Mouse (Mus musculus) layer of hippocampus, postnatal 25 days (tissue): ENCODE measurements around the gene Nr1d1. TPM values are rescaled to one million over a fixed set of nuclear protein-coding genes. Genes with fewer than 3 reads are reported as not detected.
A peak's percentile ranks its signal among the peaks of the same experiment; 100 is the strongest.

ENCODE experiments used
- DNase-seq, 2 experiments: peaks; one replicate each; pipeline ENCODE4 v3.0.0; 2022; ENCODE audit warnings: mixed read lengths in 2 of 2, low spot score in 1 of 2; ENCODE audit errors: extremely low spot score in 1 of 2
- total RNA-seq, 2 experiments: library from RNA; stranded (reverse); gene quantifications; 2 replicates each; pipeline ENCODE4 v1.2.3; 2021

Gene Nr1d1
- total RNA-seq = 10 to 100 TPM; 78.1 to 92.2 TPM

DNA sequence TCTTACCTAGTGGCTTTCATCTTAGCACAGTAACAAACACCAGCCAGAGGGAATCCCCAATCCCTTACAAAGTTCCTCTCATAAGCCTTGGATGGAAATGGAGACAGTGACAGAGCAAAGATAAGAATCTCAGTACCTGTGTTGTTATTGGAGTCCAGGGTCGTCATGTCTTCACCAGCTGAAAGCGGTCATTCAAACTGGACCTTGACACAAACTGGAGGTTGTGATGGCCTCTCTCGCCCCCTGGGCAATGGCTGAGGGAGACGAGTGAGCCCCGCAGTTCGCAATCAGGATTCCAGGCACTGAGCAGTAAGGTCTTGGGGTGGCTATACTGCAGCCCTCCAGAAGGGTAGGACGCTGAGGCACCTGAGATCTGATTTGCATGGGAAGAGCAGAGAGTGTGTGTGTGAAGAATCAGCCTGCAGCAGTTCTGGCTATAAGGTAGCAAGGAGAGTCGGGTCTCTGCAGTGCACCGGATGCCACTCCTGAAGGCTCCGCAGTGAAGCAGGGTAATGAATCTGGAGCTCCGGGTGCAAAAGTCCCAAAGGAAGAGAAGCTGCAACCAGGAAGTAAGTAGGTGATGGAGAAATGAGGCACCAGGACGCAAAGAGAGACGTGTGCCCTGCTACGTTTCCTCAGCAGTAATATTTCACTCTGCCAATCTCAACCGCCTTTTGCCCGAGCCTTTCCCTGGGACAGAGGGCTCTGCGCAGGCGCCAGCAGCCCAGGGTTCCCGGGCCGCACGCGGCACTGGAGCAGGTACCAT is at the start of gene Nr1d1:
Nr1d1 (minus strand) TSS at position 752 of the 766 bp plus-strand sequence.
- no peak for DNase-seq

DNA sequence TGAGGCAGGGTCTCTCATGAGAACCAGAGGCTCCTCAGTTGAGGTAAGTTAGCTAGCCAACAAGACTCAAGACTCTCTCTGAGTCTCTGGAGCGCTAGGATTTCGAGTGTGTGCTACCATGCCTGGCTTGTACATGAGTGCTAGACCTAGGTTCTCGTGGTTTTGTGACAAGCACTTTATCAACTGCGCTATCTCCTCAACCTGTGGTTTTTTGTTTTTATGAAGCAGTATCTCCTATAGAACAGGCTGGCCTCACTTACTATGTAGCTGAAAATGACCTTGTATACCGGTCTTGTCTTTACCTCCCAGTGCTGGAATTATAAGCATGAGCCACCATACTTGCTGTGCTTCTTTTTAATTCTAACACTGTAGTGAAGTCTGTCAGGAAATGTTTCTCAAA is 45.8 kb upstream of the Nr1d1 start:
- DNase-seq = no peak

DNA sequence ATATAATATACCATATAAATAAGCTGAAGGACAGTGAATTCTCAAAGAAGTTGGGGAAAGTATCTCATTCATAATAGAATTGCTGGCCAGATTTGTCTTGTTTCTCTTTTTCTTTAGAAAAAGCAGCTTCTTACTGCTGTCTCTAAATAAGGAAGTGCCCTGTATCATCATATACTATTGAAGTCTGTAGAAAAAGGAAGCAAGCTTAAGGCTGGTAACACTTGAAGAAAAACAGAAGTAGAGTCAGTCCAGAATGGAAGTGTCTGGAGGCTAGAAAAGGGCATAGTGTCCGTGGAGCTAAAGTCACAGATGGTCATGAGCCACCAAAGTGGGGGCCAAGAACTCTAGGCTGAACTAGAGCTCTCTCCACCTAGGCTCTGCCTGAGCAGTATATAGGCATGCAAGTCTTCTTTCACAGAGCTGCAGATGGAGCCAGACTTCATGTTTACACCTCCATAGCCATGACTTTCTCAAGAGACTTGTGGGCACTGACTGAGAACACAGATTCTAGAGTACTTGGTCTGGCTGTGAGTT is 41.6 kb upstream of the Nr1d1 start:
- no peak for DNase-seq

DNA sequence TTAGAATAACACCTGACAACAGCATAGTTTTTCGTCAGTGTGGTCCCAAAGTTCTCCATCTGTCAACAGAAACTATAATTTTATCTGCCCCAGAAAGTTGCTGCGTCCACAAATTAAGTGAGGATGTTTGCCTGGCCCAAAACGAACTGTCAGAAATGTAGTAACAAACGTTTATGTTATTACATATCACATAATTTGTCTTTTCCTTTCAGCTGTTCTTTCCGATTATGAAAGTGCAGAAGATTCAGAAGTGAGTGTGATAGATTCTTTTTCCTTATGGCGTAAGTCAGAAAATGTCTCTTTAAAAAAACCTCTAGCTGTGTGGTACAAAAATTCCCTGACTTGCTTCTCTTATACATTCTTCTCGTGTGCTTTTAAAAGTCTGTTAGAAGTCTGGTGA is 35.6 kb upstream of the Nr1d1 start:
- DNase-seq = no peak

DNA sequence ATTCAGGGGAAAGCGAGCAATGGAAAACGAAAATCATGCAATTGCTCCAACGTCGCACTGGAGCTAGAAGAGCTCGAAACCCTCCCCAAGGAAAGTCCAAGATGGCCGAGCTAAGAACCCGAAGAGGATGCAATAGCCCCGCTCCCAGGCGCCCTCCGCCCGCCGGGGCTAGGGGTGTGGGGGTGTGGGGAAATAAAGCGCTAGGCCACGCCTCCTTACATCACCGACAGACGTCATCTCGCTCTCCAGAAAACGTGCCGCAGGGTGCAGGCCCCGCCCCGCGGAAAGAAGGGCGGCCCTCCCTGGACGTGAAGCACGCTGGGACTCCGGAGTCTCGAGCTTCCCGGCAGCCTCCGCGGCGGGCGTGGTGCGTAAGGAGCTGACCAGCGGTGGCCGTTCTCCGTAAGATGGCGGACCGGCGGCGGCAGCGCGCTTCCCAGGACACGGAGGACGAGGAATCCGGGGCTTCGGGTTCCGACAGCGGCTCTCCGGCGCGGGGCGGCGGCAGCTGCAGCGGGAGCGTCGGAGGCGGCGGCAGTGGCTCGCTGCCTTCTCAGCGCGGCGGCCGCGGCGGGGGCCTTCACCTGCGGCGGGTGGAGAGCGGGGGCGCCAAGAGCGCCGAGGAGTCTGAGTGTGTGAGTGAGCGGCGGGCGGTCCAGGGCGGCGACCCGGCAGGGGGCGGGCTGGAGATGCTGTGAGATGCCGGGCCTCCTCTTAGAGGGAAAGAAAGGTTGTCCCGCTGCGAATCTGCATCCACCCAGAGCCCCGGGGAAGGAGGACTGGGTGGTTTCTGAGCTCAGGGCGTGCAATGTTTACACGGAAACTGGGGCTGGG is 34.5 kb upstream of the Nr1d1 start:
- peak; percentile 94 to 97 for DNase-seq

DNA sequence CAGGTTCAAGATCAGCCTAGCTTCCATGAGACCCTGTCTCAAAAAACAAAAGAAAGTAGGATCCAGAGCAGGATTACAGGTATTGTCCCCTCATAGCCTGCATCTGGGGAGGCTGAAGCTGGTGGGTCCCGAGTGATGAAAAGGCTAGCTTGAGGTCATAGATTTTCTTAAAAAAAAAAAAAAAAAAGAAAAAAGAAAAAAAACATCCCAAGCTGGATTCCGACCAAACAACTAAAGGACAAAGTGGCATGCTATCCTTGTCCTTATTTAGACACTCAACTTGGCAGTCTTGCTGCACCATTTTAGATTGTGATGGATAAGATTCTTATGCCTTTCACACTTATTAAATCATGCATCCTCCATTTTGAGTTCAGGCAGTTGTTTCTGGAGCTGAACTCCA is 33.3 kb upstream of the Nr1d1 start:
- DNase-seq = no peak

DNA sequence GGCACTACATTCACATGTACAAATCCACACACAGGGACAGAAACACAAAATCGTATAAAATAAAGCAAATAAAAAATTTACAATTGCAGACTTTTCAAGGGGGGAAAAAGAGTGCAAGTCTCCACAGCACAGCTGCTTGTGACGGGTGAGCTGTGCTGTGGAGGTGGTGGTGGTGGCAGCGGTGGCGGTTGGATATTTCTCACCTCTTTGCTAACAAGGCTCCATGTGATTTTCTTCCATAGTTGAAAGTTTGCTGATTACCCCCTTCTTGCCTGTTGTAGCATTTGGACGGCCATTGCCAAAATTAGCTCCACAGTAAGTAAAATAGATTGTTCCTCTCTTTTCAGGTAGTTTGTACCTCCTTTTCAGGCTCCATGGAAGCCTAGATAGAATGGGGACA is 29.5 kb upstream of the Nr1d1 start, which contains the start of gene Casc3:
Casc3 (plus strand) TSS at position 301 of the 400 bp plus-strand sequence.
- no peak for DNase-seq

DNA sequence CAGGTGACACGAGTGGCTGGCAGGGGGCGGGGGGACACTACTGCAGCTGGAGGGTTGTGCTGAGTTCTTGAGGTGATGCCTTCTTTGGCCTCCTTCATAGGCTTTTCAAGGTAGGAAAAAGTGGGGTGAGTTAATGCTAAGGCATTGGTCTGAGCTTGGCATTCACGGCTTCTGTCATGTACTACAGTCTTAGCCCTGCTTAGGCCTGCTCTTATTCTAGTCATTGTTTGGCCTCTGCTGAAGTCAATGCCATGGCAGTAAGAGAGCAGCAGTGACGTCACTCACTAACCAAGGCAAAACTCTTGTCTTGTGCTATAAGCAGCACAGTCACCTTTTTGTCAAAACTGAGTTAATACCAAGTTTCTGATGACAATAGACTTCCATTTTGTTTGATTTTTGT is 22.8 kb upstream of the Nr1d1 start:
- no peak for DNase-seq

DNA sequence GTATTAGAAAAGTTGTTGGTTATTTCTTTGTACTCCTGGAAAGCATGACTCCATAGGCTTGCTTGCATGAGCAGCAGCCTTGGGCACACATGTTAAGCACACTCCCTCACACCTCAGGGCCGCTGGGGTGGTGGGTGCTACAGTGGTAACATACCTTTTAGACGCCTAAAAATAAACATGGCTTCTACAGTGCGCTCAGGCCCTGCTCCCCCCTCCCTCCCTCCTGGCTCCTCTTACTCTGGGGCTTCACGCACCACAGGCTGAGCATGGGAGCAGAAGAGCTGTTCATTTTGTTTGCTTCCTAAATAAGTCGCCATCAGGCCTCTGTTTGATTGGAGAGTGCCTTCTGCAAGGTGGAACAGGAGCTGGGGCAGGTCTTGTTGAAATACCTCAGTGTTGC is 22.2 kb upstream of the Nr1d1 start:
- no peak for DNase-seq

DNA sequence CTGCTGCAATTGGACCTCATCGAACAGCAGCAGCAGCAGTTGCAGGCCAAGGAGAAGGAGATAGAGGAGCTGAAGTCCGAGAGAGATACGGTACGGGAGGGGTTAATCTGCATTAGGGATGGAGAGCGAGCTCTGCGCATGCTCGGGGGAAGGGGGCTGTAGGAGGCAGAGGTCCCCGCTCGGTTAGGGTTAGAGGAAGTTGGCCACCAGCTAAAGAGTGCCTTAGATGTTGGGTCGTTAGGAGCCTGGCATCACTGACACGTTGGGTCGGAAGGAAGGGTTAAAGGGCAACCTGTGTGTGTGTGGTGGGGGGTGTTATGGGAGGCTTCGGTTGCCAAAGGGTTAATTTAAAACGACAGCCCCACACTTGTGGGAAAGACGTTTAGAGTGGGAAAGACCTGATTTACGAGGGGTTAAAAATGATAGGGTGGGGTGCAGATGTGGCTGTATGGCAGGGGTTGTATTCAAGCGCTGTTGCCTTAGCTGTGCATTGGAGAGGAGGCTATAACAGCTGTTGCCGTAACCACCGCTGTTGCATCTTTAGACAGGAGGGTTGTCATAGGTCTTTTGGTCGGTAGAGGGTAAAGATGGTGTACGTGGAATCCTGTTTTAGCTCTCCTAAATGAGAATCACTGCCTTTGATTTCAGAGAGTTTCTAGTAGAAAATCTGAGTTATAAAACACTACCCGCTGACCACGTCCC is 21.5 kb upstream of the Nr1d1 start:
- peak; percentile 71 to 75 for DNase-seq

DNA sequence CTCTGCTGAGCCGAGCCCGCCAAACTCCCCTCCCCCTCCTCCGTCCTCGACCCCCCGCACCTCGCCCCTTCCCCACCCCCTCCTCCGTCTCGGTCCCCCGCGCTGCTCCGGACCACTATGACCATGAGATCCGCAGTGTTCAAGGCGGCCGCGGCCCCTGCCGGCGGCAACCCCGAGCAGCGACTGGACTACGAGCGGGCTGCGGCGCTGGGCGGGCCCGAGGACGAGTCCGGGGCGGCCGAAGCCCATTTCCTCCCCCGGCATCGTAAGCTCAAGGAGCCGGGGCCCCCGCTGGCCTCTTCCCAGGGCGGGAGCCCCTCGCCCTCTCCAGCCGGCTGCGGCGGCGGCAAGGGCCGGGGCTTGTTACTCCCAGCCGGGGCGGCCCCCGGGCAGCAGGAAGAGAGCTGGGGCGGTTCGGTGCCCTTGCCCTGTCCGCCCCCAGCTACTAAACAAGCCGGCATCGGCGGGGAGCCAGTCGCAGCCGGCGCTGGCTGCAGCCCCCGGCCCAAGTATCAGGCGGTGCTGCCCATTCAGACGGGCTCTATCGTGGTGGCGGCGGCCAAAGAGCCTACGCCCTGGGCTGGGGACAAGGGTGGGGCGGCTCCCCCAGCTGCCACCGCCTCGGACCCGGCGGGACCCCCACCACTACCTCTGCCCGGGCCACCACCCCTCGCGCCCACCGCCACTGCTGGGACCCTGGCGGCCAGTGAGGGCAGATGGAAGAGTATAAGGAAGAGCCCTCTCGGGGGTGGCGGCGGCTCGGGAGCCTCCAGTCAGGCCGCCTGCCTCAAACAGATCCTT is 20.8 kb upstream of the Nr1d1 start:
- DNase-seq = peak in 1 of 2 experiments; percentile 26

DNA sequence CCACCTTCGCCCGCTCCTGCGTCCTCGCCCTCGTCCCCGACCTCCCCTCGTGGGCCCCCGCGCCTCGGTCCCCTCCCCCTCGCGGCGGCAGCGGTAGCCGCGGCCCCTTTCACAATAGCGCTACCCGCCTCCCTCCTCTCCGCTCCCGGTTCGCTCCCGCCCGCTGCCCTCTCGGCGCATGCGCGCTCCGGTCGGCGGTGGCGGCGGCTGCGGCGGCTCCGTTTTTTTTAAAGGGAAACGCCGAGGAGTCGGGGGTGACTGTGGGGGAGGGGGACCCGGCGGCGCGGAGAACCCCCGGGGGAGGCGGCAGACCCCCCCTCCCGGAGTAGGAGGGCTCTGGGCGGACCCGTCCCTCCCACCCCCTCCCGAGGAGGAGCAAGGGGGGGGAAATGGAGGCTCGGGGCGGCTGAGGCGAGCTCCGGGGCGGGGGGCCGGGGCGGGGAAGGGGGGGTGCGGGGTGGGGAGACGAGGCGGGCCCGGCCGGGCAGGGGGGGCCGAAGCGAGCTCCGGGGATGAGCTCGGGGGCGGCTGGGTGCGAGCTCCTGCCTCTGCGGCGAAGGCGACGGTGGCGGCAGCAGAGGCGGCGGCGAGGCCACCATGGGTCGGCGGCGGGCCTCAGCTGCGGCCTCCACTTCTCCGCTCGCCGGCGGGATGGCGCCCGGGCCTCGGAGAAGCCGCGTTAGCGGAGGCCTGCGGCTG is 20.0 kb upstream of the Nr1d1 start, which contains the start of gene Msl1:
Msl1 (plus strand) TSS at position 502 of the 699 bp plus-strand sequence.
- peak; percentile 76 to 86 for DNase-seq

DNA sequence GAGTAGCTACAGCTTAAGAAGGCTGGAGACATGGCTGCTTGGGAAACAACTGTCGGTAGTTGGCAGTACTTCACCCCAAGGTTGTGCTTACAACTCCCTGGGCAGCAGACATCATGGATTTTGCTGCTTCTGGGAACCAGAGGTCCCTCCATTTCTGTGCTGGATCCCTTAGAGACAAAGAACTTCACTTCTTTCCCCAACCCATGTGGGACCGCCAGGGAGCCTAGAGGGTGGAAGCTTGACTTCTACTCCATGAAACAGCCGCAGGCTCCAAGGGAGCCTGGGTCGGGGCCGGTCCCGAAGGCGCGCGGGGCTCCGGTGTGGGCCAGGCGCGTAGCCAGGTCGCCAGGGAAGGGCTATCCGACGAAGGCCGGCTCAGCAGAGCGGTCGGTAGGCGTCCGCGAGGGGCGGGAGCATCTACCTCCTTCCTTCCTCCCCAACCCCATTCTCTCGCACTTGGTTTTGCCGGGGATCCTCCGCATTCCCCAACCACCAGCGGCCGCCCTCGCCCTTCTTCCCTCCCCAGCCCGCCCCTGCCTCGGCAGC is 19.4 kb upstream of the Nr1d1 start:
- DNase-seq = peak; percentile 51 to 64

DNA sequence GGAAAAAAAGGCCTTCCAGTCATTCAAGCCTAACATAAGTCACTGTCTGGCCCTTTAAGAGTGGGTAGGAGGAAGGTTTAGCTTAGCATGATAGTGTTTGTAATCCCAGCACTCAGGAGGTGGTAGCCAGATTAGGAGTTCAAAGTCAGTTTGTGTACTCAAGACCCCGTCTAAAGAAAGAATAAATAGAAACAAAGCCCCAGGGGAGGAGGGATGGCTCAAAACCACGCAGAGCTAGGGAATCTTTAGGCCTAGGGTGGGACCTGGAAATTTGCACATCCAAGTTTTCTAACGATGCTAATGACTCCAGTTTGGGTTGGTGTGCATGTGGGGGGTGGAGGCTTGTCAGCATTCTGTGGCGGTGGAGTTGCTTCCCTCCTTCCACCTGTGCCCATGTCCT is 16.9 kb upstream of the Nr1d1 start:
- DNase-seq = no peak

DNA sequence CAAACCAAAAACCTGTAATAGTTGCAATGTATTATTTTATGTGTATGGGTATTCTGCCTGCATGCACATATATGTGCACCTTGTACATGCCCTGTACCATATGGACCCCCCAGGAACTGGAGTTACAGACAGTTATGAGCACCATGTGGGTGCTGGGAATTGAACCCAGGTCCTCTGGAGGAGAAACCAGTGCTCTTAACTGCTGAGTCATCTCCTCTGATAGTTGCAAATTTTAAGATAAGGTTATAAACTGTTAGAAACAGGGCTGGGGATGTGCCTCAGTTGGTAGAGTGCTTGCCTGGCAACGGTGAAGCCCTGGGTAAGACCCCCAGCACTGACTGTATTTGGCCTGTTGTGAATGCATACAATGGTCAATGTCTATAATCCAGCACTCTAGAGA is 16.3 kb upstream of the Nr1d1 start:
- no peak for DNase-seq

DNA sequence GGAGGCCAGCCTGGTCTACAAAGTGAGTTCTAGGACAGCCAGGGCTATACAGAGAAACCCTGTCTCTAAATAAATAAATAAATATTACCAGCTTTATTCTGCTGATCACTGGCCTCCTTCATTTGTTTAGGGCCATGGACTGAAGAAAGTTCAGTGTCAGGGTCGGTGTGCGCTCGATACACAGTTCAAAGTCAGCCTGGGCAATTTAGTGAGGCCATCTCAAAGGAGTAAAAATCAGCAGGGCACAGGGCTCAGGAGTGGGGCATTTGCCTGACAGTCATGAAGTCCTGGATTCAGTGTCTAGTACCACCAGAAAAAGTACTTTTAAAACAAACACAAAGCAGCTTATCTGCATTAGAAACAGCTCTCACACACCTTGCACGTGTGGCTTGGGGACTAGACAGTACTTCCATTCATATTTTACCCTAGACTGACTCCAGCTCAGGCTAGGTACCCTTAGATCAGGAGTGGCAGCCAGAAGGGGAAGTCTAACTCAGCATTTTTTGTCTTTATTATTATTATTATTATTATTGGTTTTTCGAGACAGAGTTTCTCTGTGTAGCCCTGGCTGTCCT is 15.6 kb upstream of the Nr1d1 start:
- no peak for DNase-seq

DNA sequence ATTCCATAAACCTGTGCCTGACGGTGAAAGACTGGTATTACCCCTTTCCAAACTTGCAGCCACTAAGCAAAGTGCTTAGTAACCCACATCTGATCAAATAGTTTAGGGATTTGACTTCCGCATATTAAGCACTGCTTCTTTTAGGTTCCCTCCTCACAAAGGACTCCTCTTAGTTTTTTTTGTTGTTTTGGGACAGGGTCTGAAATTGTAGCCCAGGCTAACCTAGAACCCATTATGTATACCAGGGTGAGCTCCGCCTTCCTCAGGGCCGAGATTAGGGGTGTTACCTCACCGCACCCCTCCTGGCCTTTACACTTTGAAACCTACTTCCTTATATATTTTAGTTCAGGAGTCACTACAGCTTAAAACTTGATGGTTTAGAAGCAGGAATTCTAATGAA is 14.7 kb upstream of the Nr1d1 start:
- no peak for DNase-seq

DNA sequence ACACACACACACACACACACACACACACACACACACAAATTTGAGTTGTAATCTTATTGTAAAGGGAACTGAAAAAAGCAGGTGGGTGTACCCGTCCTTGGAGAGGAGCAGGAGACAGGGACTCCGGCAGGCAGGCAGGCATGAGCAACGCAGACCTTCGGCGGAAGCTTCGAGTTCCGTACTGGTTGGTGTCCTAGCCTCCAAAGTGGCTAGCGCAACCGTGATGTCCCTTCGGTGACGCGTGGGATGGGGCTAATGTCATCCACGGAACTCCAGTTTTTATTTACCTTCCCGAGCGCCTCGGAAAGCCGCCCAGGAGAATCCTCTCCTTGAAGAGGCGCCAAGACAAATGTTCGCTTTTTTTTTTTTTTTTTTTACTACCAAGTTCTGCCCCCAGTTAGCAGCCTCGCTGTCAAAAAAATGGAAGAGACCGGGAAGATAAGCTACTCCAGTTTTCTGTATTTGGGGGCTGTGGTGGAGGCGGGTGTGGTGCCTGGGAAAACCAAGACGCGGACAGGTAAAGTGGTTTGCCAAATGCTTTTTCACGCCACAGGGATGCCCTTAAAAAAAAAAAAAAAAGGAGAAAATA is 14.2 kb upstream of the Nr1d1 start:
- peak in 1 of 2 experiments; percentile 20 for DNase-seq
